Mouse (Mus musculus): ENCODE measurements around the gene Cmtm2b.

Cmtm2b gene

GRCm38 (mm10) chr8:104342426-104342825 lies 20.4 kb downstream of the Cmtm2b start:
- no peak for DNase-seq (ENCODE audit: low spot score in 2 of 2)

GRCm38 (mm10) chr8:104343957-104344356 lies 21.9 kb downstream of the Cmtm2b start:
- DNase-seq (ENCODE audit: low spot score in 2 of 2) = peak; percentile 63 to 75

GRCm38 (mm10) chr8:104344622-104345021 lies 22.6 kb downstream of the Cmtm2b start:
- DNase-seq (ENCODE audit: low spot score in 2 of 2) = no peak

GRCm38 (mm10) chr8:104346706-104347105 lies 24.7 kb downstream of the Cmtm2b start:
- no peak for DNase-seq (ENCODE audit: low spot score in 2 of 2)

DNA sequence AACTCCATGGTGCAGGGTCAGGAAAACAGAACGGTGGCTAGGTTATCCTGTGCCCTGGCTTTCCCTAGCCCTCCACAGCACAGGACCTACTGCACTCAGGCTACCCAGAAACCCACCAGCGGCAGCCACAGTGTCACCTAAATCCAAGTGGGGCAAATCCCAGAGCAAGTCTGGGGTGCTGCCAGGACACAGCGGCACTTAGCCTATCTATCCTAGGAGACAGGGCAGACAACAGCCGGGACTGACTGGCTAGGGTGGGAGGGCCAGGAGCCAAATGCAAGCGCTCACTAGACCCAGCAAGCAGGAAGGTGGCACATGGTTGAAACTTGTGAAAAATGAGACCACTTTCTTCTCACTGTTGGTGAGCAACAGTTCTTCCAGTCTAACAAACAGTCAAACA lies 26.9 kb downstream of the Cmtm2b start:
- no peak for DNase-seq (ENCODE audit: low spot score in 2 of 2)

- DNase-seq (ENCODE audit: low spot score in 2 of 2) = no peak
Measured at GRCm38 (mm10) chr8:104350047-104350446, 28.0 kb downstream of the Cmtm2b start.

DNA sequence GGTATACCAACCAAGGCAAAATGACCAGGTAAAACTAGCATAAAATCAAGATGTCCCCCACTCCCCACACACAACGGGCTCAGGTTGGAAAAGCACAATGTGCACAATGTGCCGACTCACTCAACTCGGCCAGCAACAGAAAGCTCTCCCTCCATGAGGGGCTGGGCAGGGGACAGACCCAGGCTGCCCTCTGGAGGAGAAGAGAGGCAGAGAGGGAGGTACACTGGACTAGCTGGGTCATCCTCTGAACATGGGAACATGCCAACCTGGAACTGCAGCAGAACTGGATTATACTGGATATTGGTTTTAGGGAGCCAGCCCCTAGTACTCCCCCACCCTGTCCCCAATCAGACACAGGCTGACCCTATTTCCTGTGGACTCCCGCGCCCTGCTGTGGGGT lies 31.2 kb downstream of the Cmtm2b start:
- no peak for DNase-seq (ENCODE audit: low spot score in 2 of 2)

- no peak for DNase-seq (ENCODE audit: low spot score in 2 of 2)
Measured at GRCm38 (mm10) chr8:104354504-104354903, 32.5 kb downstream of the Cmtm2b start.

GRCm38 (mm10) chr8:104358637-104359036 lies 36.6 kb downstream of the Cmtm2b start:
- no peak for DNase-seq (ENCODE audit: low spot score in 2 of 2)

GRCm38 (mm10) chr8:104359778-104360456 lies 37.9 kb downstream of the Cmtm2b start:
- no peak for DNase-seq (ENCODE audit: low spot score in 2 of 2)

GRCm38 (mm10) chr8:104365695-104366094 lies 43.7 kb downstream of the Cmtm2b start:
- no peak for DNase-seq (ENCODE audit: low spot score in 2 of 2)

GRCm38 (mm10) chr8:104367398-104367797 lies 45.4 kb downstream of the Cmtm2b start:
- DNase-seq (ENCODE audit: low spot score in 2 of 2) = no peak

GRCm38 (mm10) chr8:104369591-104369990 lies 47.6 kb downstream of the Cmtm2b start:
- no peak for DNase-seq (ENCODE audit: low spot score in 2 of 2)

- DNase-seq (ENCODE audit: low spot score in 2 of 2) = no peak
Measured at GRCm38 (mm10) chr8:104370071-104370470, 48.0 kb downstream of the Cmtm2b start.

GRCm38 (mm10) chr8:104371121-104371520 lies 49.1 kb downstream of the Cmtm2b start:
- DNase-seq (ENCODE audit: low spot score in 2 of 2) = no peak

- no peak for DNase-seq (ENCODE audit: low spot score in 2 of 2)
Measured at GRCm38 (mm10) chr8:104373779-104374178, 51.7 kb downstream of the Cmtm2b start.

DNA sequence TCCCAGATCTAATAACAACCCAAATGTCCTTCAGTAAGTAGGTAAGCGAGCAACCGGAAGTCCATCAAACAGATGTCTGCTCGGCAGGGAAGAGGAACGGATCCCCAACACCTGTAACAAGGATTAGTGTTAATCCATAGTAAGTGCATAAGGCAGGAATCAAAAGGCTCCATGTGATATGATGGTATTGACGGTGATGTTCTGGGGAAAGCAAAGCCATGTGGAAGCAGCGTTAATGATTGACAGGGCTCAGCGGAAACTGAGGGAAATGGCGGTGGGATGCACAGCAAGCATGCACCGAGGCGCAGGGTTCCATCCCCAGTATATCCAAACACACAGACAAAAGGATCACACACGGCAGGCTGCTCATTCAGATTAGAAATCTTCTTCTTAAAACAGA lies 52.2 kb downstream of the Cmtm2b start:
- DNase-seq (ENCODE audit: low spot score in 2 of 2) = no peak

GRCm38 (mm10) chr8:104374864-104375846 lies 53.1 kb downstream of the Cmtm2b start:
- DNase-seq (ENCODE audit: low spot score in 2 of 2) = no peak

GRCm38 (mm10) chr8:104375959-104376358 lies 53.9 kb downstream of the Cmtm2b start:
- DNase-seq (ENCODE audit: low spot score in 2 of 2) = no peak

GRCm38 (mm10) chr8:104376669-104377068 lies 54.6 kb downstream of the Cmtm2b start:
- no peak for DNase-seq (ENCODE audit: low spot score in 2 of 2)

DNA sequence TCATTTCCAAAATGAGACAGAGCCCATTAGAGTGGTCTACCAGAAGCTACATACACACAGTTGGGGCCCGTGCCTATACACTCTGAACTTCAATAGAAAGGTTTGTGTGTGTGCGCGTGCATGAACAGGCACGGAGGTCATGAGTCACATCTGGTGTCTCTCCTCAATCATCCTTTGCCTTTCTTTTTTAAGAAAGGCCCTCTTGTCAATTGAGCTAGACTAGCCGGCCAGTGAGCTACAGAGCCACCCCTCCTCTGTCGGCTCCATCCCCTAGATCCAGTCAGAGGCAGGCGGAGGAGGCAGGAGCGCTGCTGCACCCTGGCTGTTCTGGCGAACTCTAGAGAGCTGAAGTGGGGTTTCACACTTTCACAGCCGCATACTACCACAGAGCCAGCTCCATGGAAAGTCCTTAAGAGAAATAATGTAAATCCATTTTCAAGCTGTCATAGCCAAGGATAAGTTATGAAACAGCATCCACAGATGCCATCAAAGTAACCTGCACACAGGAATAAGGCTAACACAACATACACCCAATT lies 57.3 kb downstream of the Cmtm2b start:
- no peak for DNase-seq (ENCODE audit: low spot score in 2 of 2)

DNA sequence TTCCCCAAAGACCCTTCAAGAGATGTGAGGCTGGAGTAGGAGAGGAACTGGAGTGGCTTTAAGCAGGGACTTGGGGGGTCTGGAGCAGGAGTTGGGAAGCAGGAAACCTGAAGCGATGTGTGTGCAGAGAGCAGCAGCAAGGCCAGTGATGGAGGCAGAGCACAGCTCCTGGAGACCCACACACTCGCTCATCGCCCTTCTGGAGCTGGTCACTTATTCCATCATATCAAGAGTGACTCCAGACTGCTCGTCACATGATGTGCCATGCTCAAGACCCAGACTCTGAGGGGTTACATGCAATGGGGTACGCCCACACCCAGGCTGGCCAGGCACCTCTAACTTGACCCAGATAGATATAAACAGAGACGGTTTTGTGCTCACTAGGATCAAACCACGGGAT lies 58.2 kb downstream of the Cmtm2b start:
- DNase-seq (ENCODE audit: low spot score in 2 of 2) = no peak

Data from spleen, postnatal 14 days (tissue).